Mouse (Mus musculus) limb, embryonic 14.5 days (tissue): Measurements from ENCODE around the gene Anxa6. TPM values are rescaled to one million over a fixed set of nuclear protein-coding genes. Genes with fewer than 3 reads are reported as not detected.

Source experiments
- ATAC-seq: fragments of 200-750 bp; cut with Nextera tagmentation; 2 replicates; pipeline ENCODE4 v1.8.0; 2017; ENCODE audit warnings: low read depth, moderate number of reproducible peaks, moderate TSS enrichment; ENCODE audit not compliant: low FRiP score
- DNase-seq: peaks from one replicate; pipeline ENCODE4 v3.0.0-alpha.2; 2015; ENCODE audit warnings: low spot score
- H3K27ac ChIP-seq: fragments of 300-500 bp; sonication (generic); replicated peaks from 2 replicates; pipeline ENCODE4 v1.5.1; 2014; ENCODE audit warnings: low read depth, mild to moderate bottlenecking, low read length, moderate library complexity, mixed read lengths
- H3K27me3 ChIP-seq: fragments of 300-500 bp; sonication (generic); 2 replicates; pipeline ENCODE4 v1.6.1; 2014; ENCODE audit warnings: low read length, mixed read lengths; ENCODE audit not compliant: control insufficient read depth, insufficient read depth
- H3K36me3 ChIP-seq: fragments of 300-500 bp; sonication (generic); 2 replicates; pipeline ENCODE4 v1.6.1; 2014; ENCODE audit warnings: mild to moderate bottlenecking, low read length, moderate library complexity, mixed read lengths; ENCODE audit not compliant: control insufficient read depth, insufficient read depth
- H3K4me1 ChIP-seq: fragments of 300-500 bp; sonication (generic); 2 replicates; pipeline ENCODE4 v1.6.1; 2014; ENCODE audit warnings: antibody characterized with exemption, low read length, mixed read lengths; ENCODE audit not compliant: control insufficient read depth, insufficient read depth
- H3K4me2 ChIP-seq: fragments of 300-500 bp; sonication (generic); replicated peaks from 2 replicates; pipeline ENCODE4 v1.6.1; 2014; ENCODE audit warnings: low read depth, mild to moderate bottlenecking, low read length, moderate library complexity; ENCODE audit not compliant: severe bottlenecking
- H3K4me3 ChIP-seq: fragments of 300-500 bp; sonication (generic); replicated peaks from 2 replicates; pipeline ENCODE4 v1.5.1; 2014; ENCODE audit warnings: low read length
- H3K9ac ChIP-seq: fragments of 300-500 bp; sonication (generic); 2 replicates; pipeline ENCODE4 v1.6.1; 2014; ENCODE audit warnings: mild to moderate bottlenecking, low read depth, low read length, moderate library complexity; ENCODE audit not compliant: severe bottlenecking
- H3K9me3 ChIP-seq: fragments of 300-500 bp; sonication (generic); 2 replicates; pipeline ENCODE4 v1.6.1; 2016; ENCODE audit warnings: low read length; ENCODE audit not compliant: control insufficient read depth
- POLR2A ChIP-seq: fragments of 200-500 bp; IDR thresholded peaks from 2 replicates; pipeline ENCODE4 v1.8.0; 2012; ENCODE audit warnings: inconsistent platforms, mild to moderate bottlenecking, moderate library complexity, borderline replicate concordance; ENCODE audit not compliant: insufficient read depth, insufficient read length; ENCODE audit errors: extremely low read depth
- WGBS: fragments of 180-500 bp; shearing (Covaris S2); extraction: QIAGEN DNeasy Blood & Tissue Kit; methylation state at CpG from one replicate; pipeline ENCODE4 v1.1.7; 2014; 5-methylcytosine and 5-hydroxymethylcytosine counted together
- polyA plus RNA-seq, 2 experiments: library from polyadenylated mRNA; depleted of rRNA in 1 of 2; stranded (reverse) in 1 of 2; unstranded in 1 of 2; fragments of >200 nt; fragmentation: Nextera tagmentation in 1 of 2; extraction: Ambion mirVana in 1 of 2; gene quantifications; 2 replicates each; pipeline versions ENCODE4 v1.2.1 to v1.2.3; 2012 to 2014

The Anxa6 gene
- polyA plus RNA-seq, 2 experiments = 281 to 390 TPM

DNA sequence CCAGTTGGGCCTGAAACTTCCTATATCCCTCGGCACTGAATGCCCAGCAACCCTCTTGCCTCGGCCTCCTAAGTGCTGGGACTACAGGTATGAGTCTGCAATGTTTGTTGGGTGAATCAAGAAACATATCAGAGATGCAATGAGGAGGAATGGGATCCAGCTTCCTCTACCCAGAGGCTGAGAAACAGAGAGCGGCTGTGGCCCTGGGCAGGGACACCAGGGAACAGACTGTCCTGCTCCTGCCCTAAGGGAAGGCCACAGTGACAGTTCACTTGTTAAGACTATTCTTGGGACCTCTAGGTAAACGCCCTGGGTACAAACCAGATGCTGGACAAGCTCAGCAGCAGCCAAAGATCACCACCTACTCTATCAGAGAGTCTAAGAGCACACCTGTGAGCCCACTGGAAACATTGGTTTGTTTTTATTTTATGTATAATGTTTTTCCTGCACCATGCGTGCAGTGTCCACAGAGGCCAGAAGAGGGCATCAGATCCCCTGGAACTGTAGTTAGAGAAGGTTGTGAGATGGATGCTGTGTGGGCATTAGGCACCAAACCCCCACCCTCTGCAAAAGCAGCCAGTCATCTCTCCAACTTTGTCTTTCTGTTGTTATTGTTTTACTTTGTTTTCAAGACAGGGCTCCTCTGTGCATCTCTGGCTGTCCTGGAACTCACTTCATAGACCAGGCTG is 101.7 kb downstream of the Anxa6 start:
- ATAC-seq (no peak), DNase-seq (no peak)
- H3K4me2 ChIP-seq = no peak overlapping the region
- no peak overlapping the region for H3K9ac ChIP-seq
- WGBS = 62% methylated on average over 5 of the region's 5 CpGs
- H3K4me3 ChIP-seq = no peak overlapping the region
- H3K27me3 ChIP-seq = no peaks in the 10 kb centered on the region
- peaks cover 77% of the 10 kb centered on the region for H3K36me3 ChIP-seq
- no peak overlapping the region for H3K27ac ChIP-seq
- peaks cover 2% of the 10 kb centered on the region; the same call in 1 of the 2 replicates for H3K4me1 ChIP-seq
- H3K9me3 ChIP-seq = no peaks in the 10 kb centered on the region
- no peak for TF ChIP-seq POLR2A

DNA sequence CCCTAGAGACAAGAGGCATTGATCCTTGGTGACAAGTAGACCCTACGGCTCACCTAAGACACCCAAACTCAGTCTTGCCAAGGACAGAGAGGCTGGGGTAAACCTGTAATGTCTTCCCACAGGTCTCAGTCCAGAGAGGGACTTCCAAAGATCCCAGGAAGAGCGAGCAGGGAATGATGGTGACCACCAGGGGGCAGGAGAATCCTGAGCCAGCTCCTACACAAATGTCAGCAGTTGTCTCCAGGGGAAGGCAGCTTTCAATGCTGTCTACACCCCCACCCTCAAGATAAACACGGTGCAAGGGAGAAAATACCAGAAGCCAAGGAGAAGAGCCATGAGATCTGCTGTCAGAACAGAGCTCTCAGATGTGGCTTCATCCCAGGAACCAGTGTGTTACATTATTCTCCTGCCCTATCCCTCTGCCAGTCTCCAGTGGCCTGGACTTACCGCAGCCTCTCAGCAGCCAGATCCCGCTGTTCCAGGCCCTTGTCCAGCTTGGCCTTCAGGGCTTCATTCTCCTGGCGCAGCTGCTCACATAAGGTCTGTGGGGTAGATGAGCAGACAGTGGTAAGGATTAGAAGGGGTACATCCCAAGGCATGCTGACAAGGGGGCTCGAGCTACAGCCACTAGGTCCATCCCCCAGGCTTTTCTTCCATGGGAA is 102.8 kb downstream of the Anxa6 start:
- Histone ChIP-seq H3K27ac (no peak overlapping the region), H3K36me3 (peaks cover 82% of the 10 kb centered on the region)
- peak; percentile 41 for DNase-seq

DNA sequence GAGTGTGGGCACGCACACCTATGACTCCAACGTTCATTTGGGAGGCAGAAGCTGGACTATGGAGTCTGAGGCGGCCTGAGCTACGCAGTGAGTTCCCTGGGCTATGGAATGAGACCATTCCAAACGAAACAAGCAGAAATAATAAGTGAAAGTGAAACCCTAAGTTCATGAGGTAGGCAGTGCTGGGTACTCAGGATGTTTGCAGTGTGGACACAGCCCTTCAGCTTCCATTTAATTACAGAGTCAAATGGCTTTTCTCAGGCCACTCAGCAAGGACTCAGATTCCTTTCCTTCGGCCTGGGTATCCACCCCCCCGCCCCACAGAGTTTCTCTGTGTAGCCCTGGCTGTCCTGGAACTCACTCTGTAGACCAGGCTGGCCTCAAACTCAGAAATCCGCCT is 103.5 kb downstream of the Anxa6 start:
- ATAC-seq (no peak), DNase-seq (no peak)
- 87% methylated on average over 8 of the region's 8 CpGs for WGBS
- Histone ChIP-seq H3K9ac (no peak overlapping the region), H3K4me3 (no peak overlapping the region), H3K27ac (no peak overlapping the region), H3K4me2 (no peak overlapping the region), H3K27me3 (no peaks in the 10 kb centered on the region), H3K4me1 (no peaks in the 10 kb centered on the region), H3K36me3 (peaks cover 88% of the 10 kb centered on the region), H3K9me3 (no peaks in the 10 kb centered on the region)
- no peak for TF ChIP-seq POLR2A

More for the DNA sequence above, 102.8 kb downstream of the Anxa6 start:
- no peak overlapping the region for H3K9ac ChIP-seq
- ATAC-seq = no peak
- no peak overlapping the region for H3K4me3 ChIP-seq
- no peaks in the 10 kb centered on the region for H3K4me1 ChIP-seq
- no peak overlapping the region for H3K4me2 ChIP-seq
- no peaks in the 10 kb centered on the region for H3K27me3 ChIP-seq
- no peak for TF ChIP-seq POLR2A
- 69% methylated on average over 7 of the region's 7 CpGs for WGBS
- no peaks in the 10 kb centered on the region for H3K9me3 ChIP-seq

DNA sequence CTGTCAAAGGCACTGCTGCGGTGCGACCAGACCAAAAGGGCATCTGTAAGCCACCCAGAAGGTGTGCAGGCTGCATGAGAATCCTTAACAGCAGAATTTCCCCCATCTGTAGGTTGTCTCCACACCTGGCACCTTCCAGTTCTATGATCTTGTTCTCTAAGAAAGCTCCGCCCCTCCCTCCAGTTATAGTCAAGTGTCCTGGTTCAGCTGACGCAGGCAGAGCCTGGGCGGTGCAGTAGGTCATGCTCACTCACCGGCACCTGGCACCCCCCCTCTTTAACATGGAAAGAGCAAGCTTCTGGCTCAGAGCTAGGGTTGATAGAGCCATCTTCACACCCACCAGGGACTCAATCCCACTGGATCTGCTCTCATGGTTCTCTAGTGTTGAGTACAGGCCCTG is 104.0 kb downstream of the Anxa6 start:
- no peak overlapping the region for H3K4me3 ChIP-seq
- peaks cover 90% of the 10 kb centered on the region for H3K36me3 ChIP-seq
- no peaks in the 10 kb centered on the region for H3K4me1 ChIP-seq
- 98% methylated on average over 6 of the region's 6 CpGs for WGBS
- no peaks in the 10 kb centered on the region for H3K27me3 ChIP-seq
- no peak for TF ChIP-seq POLR2A
- H3K9me3 ChIP-seq = no peaks in the 10 kb centered on the region
- no peak overlapping the region for H3K27ac ChIP-seq
- ATAC-seq = no peak
- DNase-seq = no peak
- no peak overlapping the region for H3K9ac ChIP-seq
- H3K4me2 ChIP-seq = no peak overlapping the region

Other genes starting within 250 kb of the Anxa6 start
- 51.7 and 65.4 TPM in 2 replicates for gene Cdc42se2, start 245.8 kb downstream of the Anxa6 start, polyA plus RNA-seq (2012; rRNA removed)
- 77.7 and 82.5 TPM in 2 replicates for gene Cdc42se2, start 245.8 kb downstream of the Anxa6 start, polyA plus RNA-seq (2014; fragmentation: Nextera tagmentation; extraction: Ambion mirVana)
- gene Lyrm7, start 172.5 kb downstream of the Anxa6 start, polyA plus RNA-seq (2012; rRNA removed) = 3.8 and 8.2 TPM in 2 replicates
- 7.8 and 10.8 TPM in 2 replicates for gene Lyrm7, start 172.5 kb downstream of the Anxa6 start, polyA plus RNA-seq (2014; fragmentation: Nextera tagmentation; extraction: Ambion mirVana)
- gene Hint1, start 167.1 kb downstream of the Anxa6 start, polyA plus RNA-seq (2012; rRNA removed) = 492 and 618 TPM in 2 replicates
- 557 and 602 TPM in 2 replicates for gene Hint1, start 167.1 kb downstream of the Anxa6 start, polyA plus RNA-seq (2014; fragmentation: Nextera tagmentation; extraction: Ambion mirVana)
- gene Gpx3, start 131.0 kb downstream of the Anxa6 start, polyA plus RNA-seq (2012; rRNA removed) = 14.5 and 18.2 TPM in 2 replicates
- gene Gpx3, start 131.0 kb downstream of the Anxa6 start, polyA plus RNA-seq (2014; fragmentation: Nextera tagmentation; extraction: Ambion mirVana) = 32.7 and 37.3 TPM in 2 replicates
- 21.6 and 24.8 TPM in 2 replicates for gene Tnip1, start 70.5 kb downstream of the Anxa6 start, polyA plus RNA-seq (2012; rRNA removed)
- gene Tnip1, start 70.5 kb downstream of the Anxa6 start, polyA plus RNA-seq (2014; fragmentation: Nextera tagmentation; extraction: Ambion mirVana) = 20.0 and 20.6 TPM in 2 replicates
- 1.2 and 1.6 TPM in 2 replicates for gene Ccdc69, start 44.7 kb upstream of the Anxa6 start, polyA plus RNA-seq (2012; rRNA removed)
- 1.1 and 1.3 TPM in 2 replicates for gene Ccdc69, start 44.7 kb upstream of the Anxa6 start, polyA plus RNA-seq (2014; fragmentation: Nextera tagmentation; extraction: Ambion mirVana)
- 12.2 and 14.6 TPM in 2 replicates for gene Gm2a, start 64.7 kb upstream of the Anxa6 start, polyA plus RNA-seq (2012; rRNA removed)
- 34.6 and 37.8 TPM in 2 replicates for gene Gm2a, start 64.7 kb upstream of the Anxa6 start, polyA plus RNA-seq (2014; fragmentation: Nextera tagmentation; extraction: Ambion mirVana)
- gene Slc36a3, start 118.3 kb upstream of the Anxa6 start, polyA plus RNA-seq (2012; rRNA removed) = not detected in 2 replicates
- gene Slc36a3, start 118.3 kb upstream of the Anxa6 start, polyA plus RNA-seq (2014; fragmentation: Nextera tagmentation; extraction: Ambion mirVana) = not detected in 2 replicates
- 1.7 and 2.3 TPM in 2 replicates for gene Slc36a2, start 151.6 kb upstream of the Anxa6 start, polyA plus RNA-seq (2012; rRNA removed)
- gene Slc36a2, start 151.6 kb upstream of the Anxa6 start, polyA plus RNA-seq (2014; fragmentation: Nextera tagmentation; extraction: Ambion mirVana) = 1.4 and 2.2 TPM in 2 replicates
- gene Slc36a1, start 170.9 kb upstream of the Anxa6 start, polyA plus RNA-seq (2012; rRNA removed) = 15.9 and 20.2 TPM in 2 replicates
- 2.1 and 2.6 TPM in 2 replicates for gene Slc36a1, start 170.9 kb upstream of the Anxa6 start, polyA plus RNA-seq (2014; fragmentation: Nextera tagmentation; extraction: Ambion mirVana)